Mouse (Mus musculus): ENCODE data around the gene Ppp1r9a.

- no peak for TF ChIP-seq CTCF (IDR thresholded peaks at IDR 0.05; ENCODE audit: borderline replicate concordance, insufficient read depth, low read depth, low read length)
- no peak for TF ChIP-seq POLR2A (IDR thresholded peaks at IDR 0.05; ENCODE audit: borderline replicate concordance, insufficient read depth, low read length)
These were observed 176.4 kb downstream of the Ppp1r9a start for GRCm38 (mm10) chr6:5079108-5079507.

Measured in cerebellum, adult 2 months (tissue).